Mouse (Mus musculus) gastrocnemius, adult 8-10 months (tissue): ENCODE measurements around the gene Foxn3. TPM values are rescaled to one million over a fixed set of nuclear protein-coding genes. Genes with fewer than 3 reads are reported as not detected.
A peak's percentile ranks its signal among the peaks of the same experiment; 100 is the strongest.

Experiments
- DNase-seq, 2 experiments: peaks; one replicate each; pipeline ENCODE4 v3.0.0; 2022; ENCODE audit warnings: low spot score in 2 of 2
- total RNA-seq, 4 experiments: library from RNA; stranded (reverse); gene quantifications; 2 replicates each; pipeline ENCODE4 v1.2.4; 2022

The Foxn3 gene
- total RNA-seq, 4 experiments from 2014 or later: 171 to 255 (median 210) TPM

GRCm38 (mm10) chr12:99418476-99419395 is 144.6 kb downstream of the Foxn3 start:
- no peak for DNase-seq

GRCm38 (mm10) chr12:99417885-99418284 is 145.5 kb downstream of the Foxn3 start:
- no peak for DNase-seq

- DNase-seq: no peak
Measured at GRCm38 (mm10) chr12:99415538-99415937, 147.8 kb downstream of the Foxn3 start.

GRCm38 (mm10) chr12:99412496-99412895 is 150.9 kb downstream of the Foxn3 start:
- DNase-seq: no peak

DNA sequence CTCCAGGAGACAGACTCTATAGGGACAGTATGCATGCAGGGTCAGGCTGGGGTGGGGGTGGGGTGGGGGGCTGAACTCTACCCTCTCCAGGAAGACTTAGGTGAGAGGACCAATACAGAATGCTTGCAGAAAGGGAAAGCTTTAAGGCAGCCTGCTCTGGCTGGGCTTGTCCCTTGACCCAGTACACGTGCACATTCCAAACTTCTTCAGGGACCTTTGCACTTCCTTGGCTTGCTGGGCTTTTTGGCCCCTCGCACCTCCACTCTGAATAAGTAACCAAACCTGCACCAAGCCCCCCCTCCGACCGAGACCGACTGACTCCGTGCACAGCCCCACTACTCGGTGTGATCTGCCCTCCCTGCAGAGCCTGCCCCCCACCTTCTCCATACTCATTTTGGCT is 151.3 kb downstream of the Foxn3 start:
- DNase-seq: no peak

- DNase-seq: no peak
Measured at GRCm38 (mm10) chr12:99408651-99409050, 154.7 kb downstream of the Foxn3 start.

DNA sequence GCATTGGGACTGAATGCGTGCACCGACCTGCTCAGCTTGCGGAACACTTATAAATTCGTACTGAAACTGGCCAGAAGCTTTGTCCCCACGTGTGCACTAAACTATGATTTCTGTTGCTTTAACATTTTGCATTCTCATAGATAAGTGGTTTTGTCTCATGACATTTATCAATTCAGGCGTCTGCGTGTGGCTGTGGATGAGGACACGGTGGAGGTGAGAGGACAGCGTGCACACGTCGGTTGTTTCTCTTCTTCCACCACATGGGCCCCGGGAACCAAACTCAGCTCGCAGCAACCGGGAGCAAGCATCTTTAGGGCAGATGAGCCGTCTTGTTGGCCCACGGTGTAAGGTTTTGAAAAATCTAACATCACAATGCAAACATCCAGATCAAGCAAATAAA is 155.3 kb downstream of the Foxn3 start:
- DNase-seq: no peak

DNA sequence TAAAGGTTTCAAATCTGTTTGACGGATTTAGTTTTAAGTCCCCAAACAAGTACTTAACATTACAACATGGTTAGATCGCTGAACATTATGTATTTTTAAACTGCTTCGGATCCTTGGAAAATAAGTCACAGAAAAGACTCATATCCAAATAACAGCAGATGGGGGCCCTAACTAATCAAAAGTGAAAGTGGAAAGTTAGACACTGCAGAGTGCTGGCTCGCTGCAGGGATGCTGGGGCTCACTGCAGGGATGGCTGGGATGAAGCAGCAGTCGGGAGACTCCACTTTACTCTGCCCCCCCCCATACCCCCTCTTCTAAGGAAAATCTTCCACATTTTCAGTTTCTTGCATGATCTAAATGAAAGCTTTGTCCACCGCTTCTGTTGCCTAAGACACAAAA is 156.1 kb downstream of the Foxn3 start:
- no peak for DNase-seq

- DNase-seq: no peak
Measured at GRCm38 (mm10) chr12:99406697-99407317, 156.6 kb downstream of the Foxn3 start.

DNA sequence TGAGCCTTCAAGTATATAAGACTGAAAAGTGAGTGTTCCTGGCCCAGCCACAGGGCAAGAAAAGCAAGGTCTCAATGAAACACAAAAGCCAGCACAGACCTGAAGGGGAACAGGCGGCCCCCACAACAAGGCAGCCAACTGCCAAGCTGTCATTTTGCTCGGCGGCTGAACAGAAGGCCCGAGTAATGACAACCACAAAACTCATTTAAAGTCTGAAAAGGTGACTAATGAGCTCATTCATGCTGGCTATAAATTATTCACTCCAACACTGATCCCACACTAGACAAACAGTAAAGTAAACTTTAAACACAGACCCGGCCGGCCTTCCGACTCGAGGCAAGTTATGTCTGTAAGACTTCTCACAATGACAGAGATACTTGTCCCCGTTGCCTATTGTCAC is 157.1 kb downstream of the Foxn3 start:
- no peak for DNase-seq

DNA sequence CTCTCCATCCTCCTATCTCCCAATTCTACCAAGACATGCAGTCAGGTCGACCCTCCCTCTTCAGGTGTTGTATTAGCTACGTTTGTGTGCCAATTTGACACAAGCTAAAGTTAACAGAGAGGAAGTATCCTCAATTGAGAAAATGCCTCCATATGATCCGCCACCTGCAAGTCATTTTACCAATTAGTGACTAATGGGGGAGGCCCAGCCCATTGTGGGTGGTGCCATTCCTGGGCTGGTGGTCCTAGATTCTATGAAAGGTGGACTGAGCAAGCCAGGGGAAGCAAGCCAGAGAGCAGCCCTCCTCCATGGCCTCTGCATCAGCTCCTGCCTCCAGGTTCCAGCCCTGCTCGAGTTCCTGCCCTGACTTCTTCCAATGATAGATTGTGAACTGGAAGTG is 158.0 kb downstream of the Foxn3 start:
- DNase-seq: no peak

DNA sequence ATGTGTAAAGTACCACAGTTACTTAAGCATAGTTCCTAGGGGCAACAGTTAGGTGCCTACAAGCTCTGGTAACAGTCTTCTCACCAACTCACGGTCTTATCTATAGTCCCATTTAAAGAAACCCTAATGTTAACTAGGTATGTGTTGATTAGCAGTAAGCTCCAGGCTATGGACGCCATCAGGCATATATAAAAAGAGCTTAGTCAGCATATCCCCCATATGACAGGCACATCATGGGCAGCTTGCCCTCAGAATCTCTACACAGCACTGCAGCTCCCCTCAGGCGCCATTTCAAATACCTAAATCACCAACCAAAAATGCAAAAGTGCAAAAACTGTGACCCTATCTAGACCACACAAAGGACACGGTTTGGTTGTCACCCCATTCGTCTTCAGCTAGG is 160.4 kb downstream of the Foxn3 start:
- DNase-seq: no peak

DNA sequence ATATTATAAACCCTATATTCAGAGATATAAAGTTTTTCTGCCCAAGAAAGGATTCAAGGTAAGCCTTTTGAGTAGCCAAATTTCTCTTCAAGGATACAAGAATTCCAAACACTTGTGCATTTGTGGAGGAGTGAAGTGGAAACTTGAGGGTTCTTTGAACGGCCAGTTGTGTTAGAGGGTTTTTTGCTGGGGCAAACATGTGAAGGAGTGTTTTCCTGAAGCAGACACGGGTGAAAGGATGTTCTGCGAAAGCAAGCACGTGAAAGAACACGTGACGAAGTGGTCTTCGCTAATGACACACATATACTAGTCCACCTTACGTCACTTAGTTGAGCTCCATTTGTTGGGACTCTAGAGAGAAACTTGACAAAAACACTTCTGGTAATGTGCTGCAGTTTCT is 162.5 kb downstream of the Foxn3 start:
- no peak for DNase-seq

- DNase-seq: no peak
Measured at GRCm38 (mm10) chr12:99399575-99399974, 163.8 kb downstream of the Foxn3 start.

DNA sequence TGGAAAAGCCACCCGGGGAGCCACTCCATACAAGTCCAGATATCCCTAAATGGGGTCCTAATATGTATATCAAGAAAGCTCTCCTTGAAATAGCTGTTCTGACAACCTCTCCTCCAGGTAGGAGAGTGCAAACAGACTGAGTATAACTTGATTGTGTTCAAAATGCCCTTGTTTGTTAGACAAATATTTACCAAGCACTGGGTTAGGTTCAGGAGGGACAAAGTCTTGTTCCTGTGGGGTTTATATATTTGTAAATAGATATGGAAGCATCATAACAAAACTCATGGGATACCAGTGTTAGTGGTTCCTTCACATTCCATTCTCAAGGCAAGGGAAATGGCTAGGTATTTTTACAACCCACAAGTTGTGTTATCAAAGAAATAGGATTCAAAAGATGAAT is 166.9 kb downstream of the Foxn3 start:
- no peak for DNase-seq

- DNase-seq: no peak
Measured at GRCm38 (mm10) chr12:99395082-99395481, 168.3 kb downstream of the Foxn3 start.

- DNase-seq: no peak
Measured at GRCm38 (mm10) chr12:99394676-99395075, 168.7 kb downstream of the Foxn3 start.

DNA sequence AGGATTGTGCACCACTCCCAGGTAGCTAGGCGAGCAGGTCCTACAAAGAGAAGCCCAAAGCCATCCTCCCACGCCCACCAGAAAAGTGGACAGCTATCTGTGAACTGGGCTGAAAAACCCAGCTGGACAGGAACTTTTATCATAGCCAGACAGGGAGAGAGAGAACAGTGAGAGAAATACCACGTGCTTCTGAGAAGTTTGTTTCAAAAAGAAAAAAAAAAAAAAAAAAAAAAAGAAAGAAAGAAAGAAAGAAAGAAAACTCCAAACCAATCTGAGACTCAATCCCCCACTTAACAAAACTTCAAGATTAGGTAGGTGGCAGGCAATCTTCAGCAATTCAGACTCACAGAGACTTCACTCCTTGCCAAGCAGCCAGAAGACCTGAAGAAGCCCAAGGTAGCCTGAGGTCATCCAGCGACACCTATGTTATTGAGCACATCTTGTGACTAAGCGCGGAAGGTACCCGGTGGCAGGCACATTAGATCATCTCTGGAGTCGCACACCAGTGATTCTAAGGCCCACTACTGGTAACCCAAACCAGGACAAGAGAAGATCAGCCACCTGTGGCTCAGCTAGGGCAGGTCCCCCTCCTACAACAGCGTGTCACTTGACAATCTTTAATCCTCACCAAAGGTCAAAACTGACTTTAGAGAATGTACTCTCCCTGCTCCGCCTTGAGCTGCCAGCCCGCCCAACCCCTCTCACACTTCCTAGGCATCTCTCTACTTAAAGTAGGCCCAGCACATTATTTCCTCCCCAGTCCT is 169.3 kb downstream of the Foxn3 start:
- no peak for DNase-seq

DNA sequence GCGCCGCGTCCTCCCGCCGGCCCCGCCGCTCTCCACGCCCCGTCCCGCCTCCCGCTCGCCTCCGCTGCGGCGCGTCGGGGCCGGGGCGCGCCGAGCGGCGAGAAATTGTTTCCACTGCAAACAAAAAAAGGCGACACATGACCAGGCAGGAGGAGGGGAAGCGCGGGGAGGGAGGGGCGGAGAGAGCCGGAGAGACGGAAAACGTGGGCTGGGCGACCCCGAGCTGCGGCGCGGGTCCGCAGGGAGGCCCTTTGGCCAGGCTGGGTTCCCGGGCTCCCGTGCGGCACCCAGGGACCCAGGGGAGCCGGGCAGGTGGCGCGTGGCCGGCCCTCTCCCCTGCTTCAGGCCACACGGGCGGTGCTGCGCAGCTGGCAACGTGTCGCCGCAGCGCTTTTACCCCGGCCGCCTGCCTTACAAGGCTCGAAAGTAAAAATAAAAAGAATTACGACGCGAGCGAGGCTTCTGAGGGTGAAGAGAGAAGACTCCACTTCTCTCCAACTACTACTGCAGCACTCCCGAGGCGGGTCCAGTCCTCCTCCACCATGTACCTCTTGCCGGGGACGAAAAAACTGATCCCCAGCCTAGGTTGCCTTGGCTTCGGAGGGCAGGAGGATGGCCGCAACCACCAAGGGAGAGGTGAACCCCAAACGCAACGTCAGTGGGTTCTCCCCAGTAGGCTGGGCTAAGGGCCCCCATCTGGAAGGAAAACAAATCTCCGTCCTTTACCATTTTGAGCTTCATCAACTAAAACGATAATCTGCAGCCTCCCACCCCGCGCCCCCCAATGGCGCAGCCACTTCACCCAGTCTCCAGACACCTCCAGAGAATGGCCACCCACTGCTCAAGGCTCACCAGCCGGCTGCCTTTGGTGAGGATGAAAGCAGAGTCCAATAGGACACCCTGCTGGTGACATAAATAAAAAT is 170.2 kb downstream of the Foxn3 start:
- peak; percentile 75 to 79 for DNase-seq

- peak; percentile 98 to 99 for DNase-seq
Measured at GRCm38 (mm10) chr12:99391942-99392880, 171.2 kb downstream of the Foxn3 start.
